Mouse (Mus musculus) neural tube, embryonic 13.5 days (tissue): ENCODE measurements around the gene Pp2d1. TPM values are rescaled to one million over a fixed set of nuclear protein-coding genes. Genes with fewer than 3 reads are reported as not detected.
"Not testable (repeated sequence)": the region's sequence is repeated elsewhere in the genome, so short reads cannot be mapped to it uniquely, and the experiment has no call there.

Experiments
- ATAC-seq: fragments of 200-750 bp; cut with Nextera tagmentation; 2 replicates; pipeline ENCODE4 v1.8.0; 2017; ENCODE audit warnings: low read depth, mild to moderate bottlenecking, moderate TSS enrichment, moderate library complexity
- H3K27ac ChIP-seq: fragments of 300-500 bp; sonication (generic); replicated peaks from 2 replicates; pipeline ENCODE4 v1.5.1; 2015; ENCODE audit warnings: moderate library complexity, mild to moderate bottlenecking, inconsistent platforms
- H3K27me3 ChIP-seq: fragments of 300-500 bp; sonication (generic); 2 replicates; pipeline ENCODE4 v1.6.1; 2015; ENCODE audit warnings: mild to moderate bottlenecking, inconsistent platforms
- H3K36me3 ChIP-seq: fragments of 300-500 bp; sonication (generic); 2 replicates; pipeline ENCODE4 v1.6.1; 2015; ENCODE audit warnings: mild to moderate bottlenecking, inconsistent platforms
- H3K4me1 ChIP-seq: fragments of 300-500 bp; sonication (generic); replicated peaks from 2 replicates; pipeline ENCODE4 v1.6.1; 2015; ENCODE audit warnings: inconsistent platforms
- H3K4me2 ChIP-seq: fragments of 300-500 bp; sonication (generic); 2 replicates; pipeline ENCODE4 v1.6.1; 2015; ENCODE audit warnings: inconsistent platforms, mild to moderate bottlenecking, moderate library complexity
- H3K4me3 ChIP-seq: fragments of 300-500 bp; sonication (generic); 2 replicates; pipeline ENCODE4 v1.5.1; 2015; ENCODE audit warnings: mild to moderate bottlenecking, inconsistent platforms
- H3K9ac ChIP-seq: fragments of 300-500 bp; sonication (generic); 2 replicates; pipeline ENCODE4 v1.6.1; 2015; ENCODE audit warnings: moderate library complexity, mild to moderate bottlenecking, inconsistent platforms
- H3K9me3 ChIP-seq: fragments of 300-500 bp; sonication (generic); 2 replicates; pipeline ENCODE4 v1.6.1; 2016; ENCODE audit warnings: inconsistent platforms
- WGBS: fragments of 180-500 bp; shearing (Covaris S2); methylation state at CpG from one replicate; pipeline ENCODE4 v1.1.7; 2015; 5-methylcytosine and 5-hydroxymethylcytosine counted together
- polyA plus RNA-seq: library from polyadenylated mRNA; unstranded; fragments of >200 nt; fragmentation: Nextera tagmentation; extraction: Ambion mirVana; gene quantifications from 2 replicates; pipeline ENCODE4 v1.2.1, GENCODE M21; 2015

Gene Pp2d1
- polyA plus RNA-seq, 1 experiment from 2014 or later = 0.31 TPM

GRCm38 (mm10) chr17:53577151-53577550 is 37.9 kb upstream of the Pp2d1 start:
- no peak overlapping the region for H3K27ac ChIP-seq
- H3K4me1 ChIP-seq = peaks cover 12% of the 10 kb centered on the region
- ATAC-seq = no peak
- no peak overlapping the region for H3K4me3 ChIP-seq
- no peak overlapping the region for H3K9ac ChIP-seq
- no peak overlapping the region for H3K4me2 ChIP-seq
- WGBS = 88% methylated on average over 2 of the region's 2 CpGs
- no peaks in the 10 kb centered on the region for H3K9me3 ChIP-seq
- H3K36me3 ChIP-seq = no peaks in the 10 kb centered on the region
- H3K27me3 ChIP-seq = no peaks in the 10 kb centered on the region

- H3K27me3 ChIP-seq = no peaks in the 10 kb centered on the region
- 77% methylated on average over 4 of the region's 4 CpGs for WGBS
- H3K4me2 ChIP-seq = no peak overlapping the region
- H3K36me3 ChIP-seq = no peaks in the 10 kb centered on the region
- no peak overlapping the region for H3K4me3 ChIP-seq
- ATAC-seq = no peak
- no peak overlapping the region for H3K27ac ChIP-seq
- H3K9me3 ChIP-seq = no peaks in the 10 kb centered on the region
- H3K9ac ChIP-seq = no peak overlapping the region
- H3K4me1 ChIP-seq = peaks cover 30% of the 10 kb centered on the region
Observed at GRCm38 (mm10) chr17:53573019-53573556, 33.8 kb upstream of the Pp2d1 start.

- H3K9me3 ChIP-seq, H3K27me3 ChIP-seq, ATAC-seq, H3K9ac ChIP-seq, H3K4me3 ChIP-seq, H3K36me3 ChIP-seq, H3K4me2 ChIP-seq, H3K27ac ChIP-seq: not testable (repeated sequence)
- H3K4me1 ChIP-seq = peaks cover 35% of the 10 kb centered on the region
- 92% methylated on average over 5 of the region's 5 CpGs for WGBS
Observed at GRCm38 (mm10) chr17:53570932-53571331, 31.7 kb upstream of the Pp2d1 start.

GRCm38 (mm10) chr17:53570361-53570875 is 31.2 kb upstream of the Pp2d1 start:
- Histone ChIP-seq H3K9me3 (no peaks in the 10 kb centered on the region), H3K4me3 (no peak overlapping the region), H3K4me2 (peak overlapping the region; percentile 84; the same call in 1 of the 2 replicates), H3K4me1 (peaks cover 37% of the 10 kb centered on the region), H3K36me3 (no peaks in the 10 kb centered on the region), H3K27me3 (no peaks in the 10 kb centered on the region), H3K27ac (peak overlapping the region; percentile 33; the same call in 1 of the 2 replicates), H3K9ac (peak overlapping the region; percentile 38; the same call in 1 of the 2 replicates)
- ATAC-seq = no peak
- 50% methylated on average over 10 of the region's 10 CpGs for WGBS

GRCm38 (mm10) chr17:53569829-53570228 is 30.6 kb upstream of the Pp2d1 start:
- WGBS = 46% methylated on average over 6 of the region's 6 CpGs
- Histone ChIP-seq H3K27ac (peak overlapping the region; percentile 69), H3K9ac (peak overlapping the region; percentile 38; the same call in 1 of the 2 replicates), H3K27me3 (no peaks in the 10 kb centered on the region), H3K36me3 (no peaks in the 10 kb centered on the region), H3K4me2 (peak overlapping the region; percentile 84), H3K4me3 (0 out of 2 replicates have a peak overlapping the region, but pooled peaks have one; percentile 0), H3K9me3 (no peaks in the 10 kb centered on the region), H3K4me1 (peaks cover 37% of the 10 kb centered on the region)
- no peak for ATAC-seq

GRCm38 (mm10) chr17:53568734-53569386 is 29.6 kb upstream of the Pp2d1 start:
- no peaks in the 10 kb centered on the region for H3K9me3 ChIP-seq
- H3K9ac ChIP-seq = peak overlapping the region; percentile 96
- no peaks in the 10 kb centered on the region for H3K27me3 ChIP-seq
- 40% methylated on average over 8 of the region's 8 CpGs for WGBS
- ATAC-seq = no peak
- H3K4me3 ChIP-seq = peak overlapping the region; percentile 89
- H3K27ac ChIP-seq = peak overlapping the region; percentile 97
- peak overlapping the region; percentile 84 for H3K4me2 ChIP-seq
- no peaks in the 10 kb centered on the region for H3K36me3 ChIP-seq
- H3K4me1 ChIP-seq = peaks cover 37% of the 10 kb centered on the region

GRCm38 (mm10) chr17:53568118-53568517 is 28.9 kb upstream of the Pp2d1 start:
- Histone ChIP-seq H3K4me2 (peak overlapping the region; percentile 84), H3K4me3 (peak overlapping the region; percentile 89), H3K9me3 (no peaks in the 10 kb centered on the region), H3K4me1 (peaks cover 34% of the 10 kb centered on the region), H3K27ac (peak overlapping the region; percentile 97), H3K36me3 (no peaks in the 10 kb centered on the region), H3K9ac (peak overlapping the region; percentile 96), H3K27me3 (no peaks in the 10 kb centered on the region)
- peak; percentile 93 for ATAC-seq
- WGBS = 1% methylated on average over 15 of the region's 15 CpGs

GRCm38 (mm10) chr17:53567346-53568101 is 28.3 kb upstream of the Pp2d1 start:
- WGBS = under 1% methylated on average over 67 of the region's 67 CpGs
- peak; percentile 78 for ATAC-seq
- Histone ChIP-seq H3K4me1 (peaks cover 32% of the 10 kb centered on the region), H3K9ac (peak overlapping the region; percentile 96), H3K27me3 (no peaks in the 10 kb centered on the region), H3K9me3 (no peaks in the 10 kb centered on the region), H3K27ac (peak overlapping the region; percentile 97), H3K4me2 (peak overlapping the region; percentile 84), H3K4me3 (peak overlapping the region; percentile 89), H3K36me3 (no peaks in the 10 kb centered on the region)

- WGBS = under 1% methylated on average over 37 of the region's 51 CpGs
- peak overlapping the region; percentile 96 for H3K9ac ChIP-seq
- H3K36me3 ChIP-seq = no peaks in the 10 kb centered on the region
- peaks cover 32% of the 10 kb centered on the region for H3K4me1 ChIP-seq
- ATAC-seq = peak; percentile 64
- H3K9me3 ChIP-seq = no peaks in the 10 kb centered on the region
- no peaks in the 10 kb centered on the region for H3K27me3 ChIP-seq
- peak overlapping the region; percentile 97 for H3K27ac ChIP-seq
- H3K4me2 ChIP-seq = peak overlapping the region; percentile 84
- peak overlapping the region; percentile 89 for H3K4me3 ChIP-seq
Observed at GRCm38 (mm10) chr17:53566919-53567345, 27.7 kb upstream of the Pp2d1 start.

- Histone ChIP-seq H3K4me3 (peak within 1 kb of the TSS; percentile 89), H3K9ac (peak within 1 kb of the TSS; percentile 96), H3K9me3 (no peaks in the 10 kb centered on the region), H3K27me3 (no peaks in the 10 kb centered on the region), H3K4me2 (peak within 1 kb of the TSS; percentile 84), H3K36me3 (no peaks in the 10 kb centered on the region), H3K27ac (peak within 1 kb of the TSS; percentile 97), H3K4me1 (peaks cover 32% of the 10 kb centered on the region)
- WGBS = under 1% methylated on average over 20 of the region's 20 CpGs
- ATAC-seq = no peak
Observed at GRCm38 (mm10) chr17:53566161-53566918, 27.1 kb upstream of the Pp2d1 start, which contains the start of gene Kat2b. TSS of gene Kat2b (plus strand) at chr17:53566861.

- H3K9ac ChIP-seq = no peak overlapping the region
- H3K36me3 ChIP-seq = no peaks in the 10 kb centered on the region
- peaks cover 23% of the 10 kb centered on the region for H3K4me1 ChIP-seq
- no peaks in the 10 kb centered on the region for H3K9me3 ChIP-seq
- no peak overlapping the region for H3K4me3 ChIP-seq
- ATAC-seq = no peak
- H3K27ac ChIP-seq = no peak overlapping the region
- no peak overlapping the region for H3K4me2 ChIP-seq
- H3K27me3 ChIP-seq = no peaks in the 10 kb centered on the region
- 98% methylated on average over 4 of the region's 4 CpGs for WGBS
Observed at GRCm38 (mm10) chr17:53564837-53565236, 25.6 kb upstream of the Pp2d1 start.
